Mouse (Mus musculus): ENCODE data around the gene Aarsd1.

- TF ChIP-seq POLR2A (IDR thresholded peaks at IDR 0.05; ENCODE audit: insufficient read depth, low read depth, low read length): no peak
- TF ChIP-seq CTCF (IDR thresholded peaks at IDR 0.05; ENCODE audit: insufficient read depth, low read depth, low read length): no peak
These were observed 34.8 kb upstream of the Aarsd1 start for GRCm38 (mm10) chr11:101452093-101452774.

Data from olfactory bulb, adult 2 months (tissue).